Comparison of ENCODE assay signal across 26 mouse cellular contexts in the genomic region with DNA sequence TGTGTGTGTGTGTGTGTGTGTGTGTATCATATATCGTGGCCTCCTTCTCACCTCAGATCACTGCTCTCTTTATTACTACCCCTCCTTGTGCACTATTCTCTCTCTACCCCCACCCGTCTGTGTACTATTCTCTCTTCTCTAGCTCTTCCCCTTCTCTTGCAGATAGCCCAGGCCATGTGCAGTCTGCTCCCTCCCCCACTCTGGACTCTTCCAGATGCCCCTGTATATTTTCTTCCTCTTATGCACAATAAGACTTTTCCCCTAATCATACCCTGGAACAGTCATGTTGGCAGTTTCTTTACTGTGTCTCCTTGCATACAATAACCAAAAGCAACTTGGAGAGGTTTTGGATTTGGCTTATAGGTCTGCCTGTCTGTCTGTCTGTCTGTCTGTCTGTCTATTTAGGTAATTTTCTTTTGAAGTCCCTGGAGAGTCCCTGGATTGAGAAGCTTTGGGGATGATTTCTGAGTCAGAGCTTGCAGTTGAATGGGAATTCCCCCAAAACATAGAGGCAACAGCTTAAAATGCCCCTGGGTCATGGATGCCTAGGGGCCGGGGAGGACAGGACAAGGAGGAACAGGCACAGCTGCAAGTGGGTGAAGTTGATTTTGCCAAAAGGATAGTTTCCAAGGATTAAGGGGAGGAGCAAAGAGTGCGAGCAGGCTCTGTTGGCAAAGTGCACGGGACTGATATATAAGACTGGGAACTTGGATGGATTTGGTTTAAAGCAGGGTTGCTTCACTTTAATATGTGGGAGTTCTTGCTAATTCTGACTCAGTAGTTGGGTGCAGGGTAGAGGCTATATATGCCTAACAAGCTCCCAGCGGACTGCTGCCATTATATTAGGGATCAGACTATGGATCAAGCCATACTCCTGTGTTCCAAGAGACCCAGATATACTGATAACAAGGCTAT. TPM values are rescaled to one million over a fixed set of nuclear protein-coding genes. Genes with fewer than 3 reads are reported as not detected.
DNase-seq lines count a peak whose midpoint lies in the region; ATAC-seq and TF ChIP-seq lines count a peak whose summit lies in the region.
"Had no signal": no experiment of that assay in that cellular context is flagged by ENCODE, and none has a peak within 500 bp of the region (broad histone marks: within the 10 kb centered on the region; RNA-seq: fewer than 3 reads in every experiment).

No protein-coding gene starts in this region.

- ATAC-seq in heart, embryonic 12.5 days (ENCODE audit: insufficient number of reproducible peaks, low FRiP score), result no peak
- ATAC-seq: CD4-positive, CD25-positive, alpha-beta regulatory T cell, adult 4 months; forebrain, embryonic 14.5 days; hindbrain, embryonic 16.5 days; midbrain, embryonic 13.5 days had no signal

- H3K27ac ChIP-seq in heart, embryonic 12.5 days (ENCODE audit: poor library complexity, severe bottlenecking), result no peak overlapping the region
- H3K27ac ChIP-seq in spleen, adult 2 months (ENCODE audit: insufficient read depth, low read length), result peak overlapping the region; percentile 12; the same call in 1 of the 2 replicates
- H3K27ac ChIP-seq in thymus, adult 2 months (ENCODE audit: control insufficient read depth, insufficient read depth, low read length), result no peak overlapping the region
- H3K27ac ChIP-seq: heart, embryonic 15.5 days; layer of hippocampus, adult 2 months; limb, embryonic 10.5 days; limb, embryonic 15.5 days; liver, embryonic 13.5 days; midbrain, embryonic 13.5 days had no signal

- no peak overlapping the region for H3K4me3 ChIP-seq in heart, embryonic 12.5 days
- H3K4me3 ChIP-seq in spleen, adult 2 months (ENCODE audit: extremely low read depth, insufficient read depth, insufficient read length), result no peak overlapping the region
- H3K4me3 ChIP-seq in thymus, adult 2 months (ENCODE audit: control insufficient read depth, insufficient read depth, low read length), result no peak overlapping the region
- H3K4me3 ChIP-seq: heart, embryonic 15.5 days; layer of hippocampus, adult 2 months; limb, embryonic 10.5 days; limb, embryonic 15.5 days; liver, embryonic 13.5 days; midbrain, embryonic 13.5 days had no signal

- no peak for TF ChIP-seq CTCF in spleen, adult 2 months (IDR thresholded peaks at IDR 0.05; ENCODE audit: extremely low read depth, insufficient read depth, insufficient read length, insufficient replicate concordance)
- no peak for TF ChIP-seq CTCF in thymus, adult 2 months (IDR thresholded peaks at IDR 0.05; ENCODE audit: borderline replicate concordance, control insufficient read depth, extremely low read depth, insufficient read depth, low read length, poor library complexity)

- H3K9ac ChIP-seq in heart, embryonic 12.5 days, result no peak overlapping the region
- H3K9ac ChIP-seq: heart, embryonic 15.5 days; limb, embryonic 15.5 days; liver, embryonic 13.5 days; midbrain, embryonic 13.5 days had no signal

- no peaks in the 10 kb centered on the region for H3K9me3 ChIP-seq in heart, embryonic 12.5 days (replicated peaks)
- H3K9me3 ChIP-seq: heart, embryonic 15.5 days; limb, embryonic 10.5 days; limb, embryonic 15.5 days; liver, embryonic 13.5 days; midbrain, embryonic 13.5 days had no signal

- peaks cover 4% of the 10 kb centered on the region; the same call in 1 of the 2 replicates for H3K4me1 ChIP-seq in heart, embryonic 12.5 days (replicated peaks)
- peaks cover 29% of the 10 kb centered on the region; the same call in 1 of the 2 replicates for H3K4me1 ChIP-seq in spleen, adult 2 months (ENCODE audit: control insufficient read depth, insufficient read depth, insufficient read length)
- peaks cover 3% of the 10 kb centered on the region; the same call in 1 of the 2 replicates for H3K4me1 ChIP-seq in thymus, adult 2 months (replicated peaks; ENCODE audit: control insufficient read depth, insufficient read depth, low read length)
- H3K4me1 ChIP-seq: heart, embryonic 15.5 days; limb, embryonic 10.5 days; midbrain, embryonic 13.5 days had no signal

- peak; percentile 86 for DNase-seq in heart, adult 11 months
- DNase-seq in spleen, adult 2 months (ENCODE audit: low read depth in 1 of 2, low spot score in 2 of 2), result no peak
- DNase-seq in spleen, adult 12 weeks (ENCODE audit: low spot score), result no peak
- DNase-seq in fat pad, adult 2 months (ENCODE audit: extremely low read depth, low read depth, low spot score), result peak; percentile 88
- DNase-seq in splenic B cell, adult 2 months (ENCODE audit: low read depth, low spot score), result peak; percentile 32
- no peak for DNase-seq in gastrocnemius, postnatal 4 days (ENCODE audit: low spot score in 2 of 2)
- no peak for DNase-seq in thymus, adult 2 months
- DNase-seq: adrenal gland, adult 2 months; adrenal gland, postnatal 36 days; cerebellum, adult 2 months; cerebellum, postnatal 14 days; gastrocnemius, postnatal 36 days; kidney, adult 11 months; kidney, postnatal 36 days; liver, embryonic 13.5 days; lung, adult 2 months; thymus, postnatal 14 days had no signal

- H3K36me3 ChIP-seq in heart, embryonic 12.5 days, result no peaks in the 10 kb centered on the region
- H3K36me3 ChIP-seq in spleen, adult 2 months (ENCODE audit: control insufficient read depth, insufficient read depth, low read length), result peaks cover 12% of the 10 kb centered on the region
- peaks cover 36% of the 10 kb centered on the region for H3K36me3 ChIP-seq in splenic B cell, adult 2 months (ENCODE audit: control insufficient read depth, insufficient read depth, low read length, poor library complexity, severe bottlenecking)
- H3K36me3 ChIP-seq in thymus, adult 2 months (ENCODE audit: control insufficient read depth, insufficient read depth, low read length), result no peaks in the 10 kb centered on the region
- H3K36me3 ChIP-seq: heart, embryonic 15.5 days; limb, embryonic 10.5 days; limb, embryonic 15.5 days; liver, embryonic 13.5 days; midbrain, embryonic 13.5 days had no signal

- no peak for TF ChIP-seq POLR2A in spleen, adult 2 months (IDR thresholded peaks at IDR 0.05; ENCODE audit: low read depth, low read length)
- TF ChIP-seq POLR2A in thymus, adult 2 months (IDR thresholded peaks at IDR 0.05; ENCODE audit: control insufficient read depth, extremely low read depth, insufficient read depth, low read length, poor library complexity), result no peak

- WGBS in heart, embryonic 12.5 days, result 71% methylated on average over 6 of the region's 6 CpGs
- 64% methylated on average over 6 of the region's 6 CpGs for WGBS in spleen, adult 2 months
- 88% methylated on average over 6 of the region's 6 CpGs for WGBS in thymus, adult 2 months

- H3K4me2 ChIP-seq in heart, embryonic 12.5 days, result no peak overlapping the region
- H3K4me2 ChIP-seq: heart, embryonic 15.5 days; limb, embryonic 15.5 days; liver, embryonic 13.5 days; midbrain, embryonic 13.5 days had no signal

- peaks cover 12% of the 10 kb centered on the region for H3K27me3 ChIP-seq in heart, embryonic 12.5 days (replicated peaks)
- no peaks in the 10 kb centered on the region for H3K27me3 ChIP-seq in spleen, adult 2 months (ENCODE audit: control insufficient read depth, insufficient read depth, low read length)
- no peaks in the 10 kb centered on the region for H3K27me3 ChIP-seq in splenic B cell, adult 2 months (ENCODE audit: control insufficient read depth, insufficient read depth, low read length, poor library complexity, severe bottlenecking)
- H3K27me3 ChIP-seq in thymus, adult 2 months (ENCODE audit: control insufficient read depth, insufficient read depth, low read length), result no peaks in the 10 kb centered on the region
- H3K27me3 ChIP-seq: heart, embryonic 15.5 days; limb, embryonic 15.5 days; liver, embryonic 13.5 days; midbrain, embryonic 13.5 days had no signal

RNA-seq across cellular contexts. Expression of gene Blnk, which starts 29.1 kb away (rescaled TPM):
- 0.14 and 0.19 TPM in 2 replicates for polyA plus RNA-seq in heart, embryonic 12.5 days (2016; fragmentation: Nextera tagmentation; extraction: Ambion mirVana)
- 54.3 and 61.0 TPM in 2 replicates for polyA plus RNA-seq in spleen, adult 2 months (2012; rRNA removed)
- total RNA-seq in gastrocnemius, postnatal 4 days (2021), result under 1 TPM; 0.78 to 0.93 TPM
- 8.5 and 10.9 TPM in 2 replicates for polyA plus RNA-seq in thymus, adult 2 months (2012; rRNA removed)

Comparison
In these comparisons a context has a peak if more than half of its experiments do, and no peak if none do; other contexts are left out.
1. DNase-seq: peak in heart, adult 11 months (single experiment), fat pad, adult 2 months (single experiment) and splenic B cell, adult 2 months (single experiment); none in spleen, adult 2 months (0 of 2), spleen, adult 12 weeks (single experiment), gastrocnemius, postnatal 4 days (0 of 2) and thymus, adult 2 months (single experiment).